Mouse (Mus musculus) MEL (cell line): ENCODE measurements around the gene Stk16.

Experiments
- CTCF ChIP-seq, 3 experiments: IDR thresholded peaks in 2 of 3; conservative IDR thresholded peaks in 1 of 3; 2 replicates each; pipeline ENCODE4 v1.5.1; 2011 to 2012; ENCODE audit warnings: low read length in 3 of 3, low read depth in 2 of 3, mild to moderate bottlenecking in 2 of 3, improper control_type of control experiment in 1 of 3, inconsistent platforms in 1 of 3, mixed read lengths in 1 of 3, moderate library complexity in 1 of 3; ENCODE audit not compliant: control insufficient read depth in 1 of 3, insufficient read depth in 1 of 3, poor library complexity in 1 of 3, severe bottlenecking in 1 of 3
- ELF1 ChIP-seq: IDR thresholded peaks from 2 replicates; pipeline ENCODE4 v1.6.1; 2014; ENCODE audit warnings: low read depth, mild to moderate bottlenecking, inconsistent platforms, low read length, improper control_type of control experiment, moderate library complexity
- GATA1 ChIP-seq: IDR thresholded peaks from 2 replicates; pipeline ENCODE4 v1.6.1; 2011; ENCODE audit warnings: low read depth, low read length, improper control_type of control experiment
- KAT2A ChIP-seq: conservative IDR thresholded peaks from 2 replicates; pipeline ENCODE4 v1.6.1; 2012; ENCODE audit warnings: low read depth, low read length, improper control_type of control experiment, inconsistent platforms
- MAFK ChIP-seq: IDR thresholded peaks from 2 replicates; pipeline ENCODE4 v1.6.1; 2011; ENCODE audit warnings: low read depth, mild to moderate bottlenecking, low read length, improper control_type of control experiment, borderline replicate concordance
- MAX ChIP-seq: IDR thresholded peaks from 2 replicates; pipeline ENCODE4 v1.6.1; 2011; ENCODE audit warnings: low read length, improper control_type of control experiment
- MXI1 ChIP-seq: IDR thresholded peaks from 2 replicates; pipeline ENCODE4 v1.6.1; 2011; ENCODE audit warnings: mild to moderate bottlenecking, low read depth, low read length, improper control_type of control experiment
- NRF1 ChIP-seq: IDR thresholded peaks from 2 replicates; pipeline ENCODE4 v1.6.1; 2014; ENCODE audit warnings: low read depth, mild to moderate bottlenecking, inconsistent platforms, low read length, improper control_type of control experiment, moderate library complexity; ENCODE audit not compliant: poor library complexity, insufficient read depth, severe bottlenecking
- POLR2A ChIP-seq, 2 experiments: IDR thresholded peaks; 2 replicates each; pipeline ENCODE4 v1.6.1; 2011 to 2012; ENCODE audit warnings: low read length in 2 of 2, mild to moderate bottlenecking in 2 of 2, control low read depth in 1 of 2, improper control_type of control experiment in 1 of 2, low read depth in 1 of 2, moderate library complexity in 1 of 2; ENCODE audit not compliant: control insufficient read depth in 1 of 2, insufficient read depth in 1 of 2, poor library complexity in 1 of 2
- TBP ChIP-seq: IDR thresholded peaks from 2 replicates; pipeline ENCODE4 v1.8.0; 2011; ENCODE audit warnings: low read depth, low read length, improper control_type of control experiment
- TCF12 ChIP-seq: IDR thresholded peaks from 2 replicates; pipeline ENCODE4 v1.6.1; 2014; ENCODE audit warnings: low read depth, mild to moderate bottlenecking, inconsistent platforms, low read length, improper control_type of control experiment, moderate library complexity
- ZC3H11A ChIP-seq: IDR thresholded peaks from 2 replicates; pipeline ENCODE4 v1.6.1; 2012; ENCODE audit warnings: low read depth, mild to moderate bottlenecking, inconsistent platforms, low read length, improper control_type of control experiment
- ZNF384 ChIP-seq: IDR thresholded peaks from 2 replicates; pipeline ENCODE4 v1.6.1; 2012; ENCODE audit warnings: low read depth, mild to moderate bottlenecking, inconsistent platforms, low read length, improper control_type of control experiment

DNA sequence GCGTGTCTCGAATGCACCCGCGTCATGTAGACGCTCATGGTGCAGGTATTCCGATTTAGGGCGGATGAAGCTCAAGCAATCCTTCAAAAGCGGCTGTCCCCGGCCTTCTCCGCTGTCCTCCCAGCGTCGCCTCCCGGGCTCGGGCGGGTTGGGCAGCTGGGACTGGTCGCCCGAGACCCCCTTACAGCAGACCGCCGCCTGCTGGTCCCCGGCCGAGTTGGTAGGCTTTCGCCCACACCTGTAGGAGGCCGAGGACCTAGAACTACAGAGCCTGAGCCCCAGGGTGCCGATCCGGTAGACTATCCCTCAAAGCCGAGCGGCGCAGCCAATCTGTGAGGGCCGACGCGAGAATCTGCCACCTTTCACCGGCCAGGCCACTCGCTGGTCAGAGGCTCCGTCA lies 8.9 kb downstream of the Stk16 start, which contains the start of gene Tuba4a:
- no peak for TF ChIP-seq CTCF (IDR thresholded peaks at IDR 0.05 in 2 of 3, conservative IDR thresholded peaks at IDR 0.05 in 1 of 3; ENCODE audit: control insufficient read depth in 1 of 3, insufficient read depth in 1 of 3, low read depth in 2 of 3, low read length in 3 of 3, poor library complexity in 1 of 3, severe bottlenecking in 1 of 3)
- TF ChIP-seq TBP = no peak
- no peak for TF ChIP-seq NRF1
- TF ChIP-seq KAT2A = no peak
- TF ChIP-seq MXI1 = no peak
- TF ChIP-seq ZC3H11A = no peak
- no peak for TF ChIP-seq GATA1
- TF ChIP-seq POLR2A (IDR thresholded peaks at IDR 0.05; ENCODE audit: control insufficient read depth in 1 of 2, insufficient read depth in 1 of 2, low read depth in 1 of 2, low read length in 2 of 2, poor library complexity in 1 of 2) = no peak
- TF ChIP-seq ZNF384 = no peak
- TF ChIP-seq MAX = no peak
- TF ChIP-seq MAFK = no peak
- no peak for TF ChIP-seq ELF1
- no peak for TF ChIP-seq TCF12
